Mouse (Mus musculus): ENCODE results near the gene Faap20.

- TF ChIP-seq USF1 (IDR thresholded peaks at IDR 0.05; ENCODE audit: low read depth, low read length) (no peak), UBTF (IDR thresholded peaks at IDR 0.05; ENCODE audit: low read depth, low read length) (no peak), CTCF (conservative IDR thresholded peaks at IDR 0.05 in 1 of 2, IDR thresholded peaks at IDR 0.05 in 1 of 2; ENCODE audit: low read depth in 2 of 2, low read length in 2 of 2) (no peak), ZNF384 (IDR thresholded peaks at IDR 0.05; ENCODE audit: low read depth, low read length) (no peak), POLR2A (IDR thresholded peaks at IDR 0.05; ENCODE audit: low read depth, low read length) (no peak), TBP (conservative IDR thresholded peaks at IDR 0.05; ENCODE audit: low read depth, low read length) (no peak), RAD21 (IDR thresholded peaks at IDR 0.05; ENCODE audit: low read depth, low read length) (no peak), ZC3H11A (IDR thresholded peaks at IDR 0.05; ENCODE audit: low read depth, low read length) (no peak), ZMIZ1 (IDR thresholded peaks at IDR 0.05; ENCODE audit: low read depth, low read length) (no peak), E2F4 (IDR thresholded peaks at IDR 0.05; ENCODE audit: insufficient replicate concordance, low read depth, low read length) (no peak), MAX (IDR thresholded peaks at IDR 0.05; ENCODE audit: low read length) (no peak)
These were observed 31.6 kb downstream of the Faap20 start for GRCm38 (mm10) chr4:155281227-155281626.
